Mouse (Mus musculus): Measurements from ENCODE around the gene Tmem63b.

The Tmem63b gene

DNA sequence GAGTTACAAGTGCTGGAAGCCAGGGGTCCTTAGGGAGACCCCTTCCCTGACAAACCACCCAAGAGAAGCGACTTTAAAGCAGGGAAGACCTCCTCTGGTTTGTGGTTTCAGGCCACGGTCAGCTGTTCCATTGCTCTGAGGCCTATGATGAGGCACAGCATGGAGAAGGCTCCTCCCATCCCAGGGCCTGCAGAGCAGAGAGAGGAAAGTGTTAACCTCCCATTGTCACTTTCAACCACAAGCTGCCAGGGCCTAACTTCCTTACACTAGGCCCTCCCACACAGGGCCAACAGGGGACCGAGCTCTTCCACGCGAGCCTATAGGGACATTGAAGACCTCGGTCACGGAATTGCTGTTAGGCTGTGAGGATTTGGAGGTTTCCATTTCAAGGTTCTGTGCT lies 16.5 kb upstream of the Tmem63b start:
- no peak for DNase-seq

DNA sequence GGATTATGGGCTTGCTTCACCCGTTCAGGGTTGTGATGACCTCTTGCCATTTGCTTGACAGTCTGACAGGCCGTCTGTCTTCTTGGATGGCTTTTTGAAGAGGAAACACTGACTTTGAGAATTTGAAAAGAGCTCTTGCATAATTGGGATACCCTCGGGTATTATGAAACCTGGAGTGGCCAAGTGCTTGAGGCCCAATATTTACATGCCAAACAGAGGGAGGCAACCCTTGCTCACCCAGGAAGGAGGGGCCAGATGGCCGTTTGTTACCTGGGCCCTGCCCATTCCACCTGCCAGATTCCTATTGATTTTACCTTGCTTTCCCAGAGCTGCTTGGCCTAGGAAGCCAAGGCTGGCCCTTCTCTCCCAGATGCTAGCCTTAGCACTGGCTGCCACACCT lies 15.5 kb upstream of the Tmem63b start:
- DNase-seq, result no peak

DNA sequence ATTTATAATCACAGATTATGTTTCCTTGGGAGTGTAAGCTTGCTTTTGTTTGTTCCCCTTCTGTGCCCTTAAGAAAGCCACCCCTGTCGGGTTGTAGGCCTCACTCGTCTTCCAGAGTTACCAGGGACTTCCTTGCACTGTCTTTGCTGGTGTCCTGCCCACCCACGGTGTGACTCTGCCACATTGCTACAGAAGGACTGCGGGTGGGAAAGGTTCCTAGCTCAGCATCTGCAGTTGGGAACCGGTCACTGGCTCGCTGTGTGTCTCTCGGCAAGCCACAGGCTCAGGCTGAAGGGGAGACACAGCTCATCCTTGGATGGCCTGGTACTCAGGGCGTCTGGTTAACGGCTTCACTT lies 14.5 kb upstream of the Tmem63b start:
- DNase-seq, result no peak

DNA sequence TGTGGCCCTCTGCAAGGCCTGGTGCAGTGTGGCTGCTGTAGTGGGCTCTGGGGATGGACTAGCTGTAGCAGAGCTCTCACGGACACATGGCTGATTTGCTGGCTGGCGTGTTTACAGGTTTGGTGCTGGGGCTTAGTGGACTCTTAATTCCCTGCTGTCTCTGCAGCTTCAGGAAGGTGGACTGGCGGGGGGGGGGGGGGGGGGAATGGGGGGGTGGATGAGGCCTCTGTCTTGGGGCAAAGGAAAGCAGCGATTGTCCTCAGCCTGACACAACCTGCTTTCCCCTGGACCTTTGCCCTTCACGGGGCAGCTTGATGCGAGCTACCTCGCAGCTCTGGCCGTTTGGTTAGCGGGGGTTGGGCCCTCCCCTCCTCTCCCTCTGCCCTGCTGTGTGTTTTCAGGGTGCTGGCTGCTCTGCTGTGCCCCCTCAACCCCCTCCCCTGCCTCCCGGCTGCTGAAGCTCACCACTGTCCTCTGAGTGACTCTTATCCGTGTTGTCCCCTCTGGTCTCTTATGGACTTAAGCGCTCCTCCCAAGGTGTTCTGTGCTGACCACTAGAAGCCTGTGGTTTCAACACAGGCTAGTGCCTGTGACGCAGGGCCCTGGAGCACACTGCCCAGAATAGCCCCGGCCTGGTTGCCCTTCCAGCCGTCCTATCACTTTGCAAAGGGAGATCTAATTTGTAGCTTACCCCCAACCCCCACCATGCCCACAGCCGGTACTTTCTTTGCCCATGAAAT lies 14.0 kb upstream of the Tmem63b start:
- peak; percentile 63 to 72 for DNase-seq

DNA sequence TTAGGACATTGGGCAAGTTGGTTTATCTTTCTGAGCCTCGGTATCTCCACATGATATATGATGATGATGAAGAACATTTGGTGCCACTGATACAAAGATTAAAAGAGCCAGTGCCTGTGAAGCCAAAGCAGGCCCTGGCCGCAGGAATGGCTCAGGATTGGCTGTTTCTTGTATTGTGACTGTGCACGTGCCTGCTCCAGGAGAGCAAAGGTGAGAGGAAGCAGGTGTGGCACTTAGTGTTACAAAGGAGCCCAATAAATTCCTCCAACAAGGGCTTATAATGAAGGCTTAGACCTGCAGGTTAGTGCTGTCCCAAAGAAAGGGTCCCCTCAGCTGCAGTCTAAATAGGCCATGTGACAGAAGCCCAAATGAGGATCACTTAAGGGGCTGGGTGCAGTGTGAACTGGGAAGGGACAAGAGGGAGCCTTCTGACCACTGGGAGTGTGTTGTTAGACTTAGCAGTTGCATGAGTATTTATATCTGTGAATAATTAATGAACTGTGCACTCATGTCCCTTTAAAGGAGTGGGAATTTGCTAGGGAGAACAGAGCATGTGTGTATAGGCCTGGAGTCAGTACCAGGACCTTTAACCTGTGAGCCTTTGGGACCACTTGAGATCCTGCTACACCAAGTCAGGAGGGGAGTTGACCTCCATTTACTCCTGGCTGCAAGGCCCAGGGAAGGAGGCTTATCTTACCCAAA lies 12.5 kb upstream of the Tmem63b start:
- no peak for DNase-seq

DNA sequence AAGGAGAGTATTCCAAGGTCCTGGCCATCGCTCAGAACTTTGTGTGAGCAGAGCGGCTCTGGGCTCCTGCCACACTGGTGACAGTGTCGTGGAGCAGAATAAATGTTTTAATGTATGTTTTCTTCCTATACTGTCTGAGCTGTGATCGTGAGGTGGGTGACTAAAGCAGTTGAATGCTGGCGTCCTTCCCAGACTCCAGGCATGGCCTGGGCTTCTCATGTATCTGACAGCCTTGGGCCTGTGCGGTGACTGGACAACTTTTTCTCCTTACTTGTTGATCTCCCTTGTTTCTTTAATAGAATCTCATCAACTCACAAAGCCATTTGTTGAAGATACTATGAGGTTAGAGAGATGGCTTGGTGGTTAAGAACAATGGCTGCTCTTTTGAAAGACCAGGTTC lies 11.7 kb upstream of the Tmem63b start:
- DNase-seq, result no peak

DNA sequence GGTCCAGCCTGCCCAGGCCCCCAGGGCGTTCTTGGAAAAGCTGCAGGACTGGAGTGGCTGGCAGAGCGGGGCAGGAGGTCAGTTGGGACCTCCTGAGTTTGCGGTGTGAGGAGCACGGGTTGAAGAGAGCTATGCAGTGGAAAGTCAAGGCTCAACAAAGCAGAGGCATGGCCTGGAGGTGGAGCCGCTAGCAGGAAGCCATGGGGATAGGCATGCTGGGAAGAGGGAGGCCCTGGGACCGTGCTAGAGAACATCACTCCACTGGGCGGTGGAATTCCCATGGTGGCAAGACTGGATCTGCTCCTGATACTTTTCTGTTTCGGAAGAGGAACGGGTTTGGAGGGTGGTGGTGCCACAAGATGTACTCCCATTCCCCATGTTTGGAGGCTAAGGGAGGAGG lies 10.3 kb upstream of the Tmem63b start:
- no peak for DNase-seq

DNA sequence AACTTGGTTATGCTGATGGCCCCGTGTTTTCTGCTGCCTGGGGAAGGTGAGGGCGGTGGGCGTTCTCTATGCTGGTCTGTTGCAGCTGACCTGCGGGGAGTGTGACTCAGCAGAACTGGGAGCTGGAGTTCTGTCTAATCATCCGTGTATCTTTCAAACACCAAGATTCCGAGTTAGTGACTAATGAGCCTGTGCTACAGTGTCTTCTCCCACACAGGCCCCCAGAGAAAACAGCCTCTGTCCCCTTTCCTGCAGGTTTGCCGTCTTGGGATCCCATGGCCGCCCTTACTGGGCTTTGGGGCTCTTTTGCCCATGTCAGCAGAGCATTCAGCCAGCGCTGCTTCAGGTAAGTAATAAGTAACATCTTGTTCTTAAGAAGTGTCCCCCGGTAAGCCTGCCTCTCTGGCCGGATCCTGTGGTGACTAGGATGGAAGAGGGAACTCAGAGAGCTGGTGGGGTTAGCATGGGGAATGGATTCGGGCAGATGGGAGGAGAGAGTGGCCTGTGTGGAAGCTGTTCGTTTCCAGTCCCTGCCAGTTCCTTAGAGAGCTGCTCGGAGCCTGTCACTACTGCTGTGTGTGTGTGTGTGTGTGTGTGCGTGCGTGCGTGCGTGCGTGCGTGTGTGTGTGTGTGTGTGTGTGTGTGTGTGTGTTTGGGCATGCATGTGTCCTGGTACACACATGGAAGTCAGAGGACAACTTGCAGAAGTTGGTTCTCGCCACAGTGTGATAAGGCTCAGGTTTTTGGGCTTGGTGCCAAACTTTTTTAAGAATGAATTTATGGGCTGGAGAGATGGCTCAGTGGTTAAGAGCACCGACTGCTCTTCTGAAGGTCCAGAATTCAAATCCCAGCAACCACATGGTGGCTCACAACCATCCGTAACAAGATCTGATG lies 8.8 kb upstream of the Tmem63b start:
- peak; percentile 49 to 62 for DNase-seq

DNA sequence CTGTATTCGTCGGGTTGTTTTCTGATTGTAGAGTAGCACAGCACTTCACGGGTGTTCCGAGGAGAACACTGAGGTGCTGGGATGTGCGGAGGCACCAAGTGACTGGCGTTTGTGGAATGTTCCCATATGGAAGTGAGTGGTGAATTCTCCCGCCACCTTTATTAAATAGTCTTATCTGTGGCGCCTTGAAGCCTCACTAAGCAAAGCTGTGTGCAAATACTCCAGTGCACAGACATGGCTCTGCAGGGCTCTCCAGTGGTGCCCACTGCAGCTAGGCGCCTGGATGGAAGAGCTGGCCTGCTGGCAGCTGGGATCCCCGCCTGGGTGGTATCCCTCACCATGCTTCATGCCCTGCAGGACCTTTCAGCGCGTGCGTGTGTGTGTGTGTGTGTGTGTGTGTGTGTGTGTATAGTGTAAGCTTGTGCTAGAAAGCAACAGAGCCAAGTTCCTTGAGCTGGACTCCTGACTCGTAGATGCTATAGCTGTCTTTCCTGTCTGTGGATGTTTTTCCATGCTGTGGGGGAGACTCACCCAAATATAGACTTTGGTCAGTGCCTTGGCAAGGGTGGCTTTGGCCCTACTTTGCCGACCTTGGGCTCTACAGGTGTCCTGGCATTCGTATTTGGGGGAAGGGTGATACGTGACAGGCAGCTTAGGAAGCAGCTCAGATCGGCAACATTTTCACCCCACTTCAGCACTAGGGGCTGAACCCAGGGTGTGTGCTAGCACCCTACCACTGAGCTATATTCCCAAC lies 7.3 kb upstream of the Tmem63b start:
- DNase-seq, result peak; percentile 47 to 51

DNA sequence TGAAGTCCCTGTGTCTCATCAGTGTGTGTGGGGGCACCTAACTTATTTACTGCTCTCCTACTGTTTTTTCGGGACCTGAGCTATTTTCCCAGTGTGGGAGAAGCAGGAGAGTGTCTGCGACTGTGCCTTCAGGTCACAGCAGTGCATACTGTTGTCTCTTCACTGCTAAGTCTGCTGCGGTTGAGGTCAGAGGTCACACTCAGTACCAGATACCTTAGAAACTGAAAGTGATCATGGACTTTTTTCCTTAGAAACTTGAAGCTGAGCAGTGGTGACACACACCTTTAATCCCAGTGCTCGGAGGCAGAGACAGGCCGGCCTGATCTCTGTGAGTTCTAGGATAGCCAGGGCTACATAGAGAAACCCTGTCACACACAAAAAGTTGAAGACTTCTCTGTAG lies 5.5 kb upstream of the Tmem63b start:
- DNase-seq, result no peak

DNA sequence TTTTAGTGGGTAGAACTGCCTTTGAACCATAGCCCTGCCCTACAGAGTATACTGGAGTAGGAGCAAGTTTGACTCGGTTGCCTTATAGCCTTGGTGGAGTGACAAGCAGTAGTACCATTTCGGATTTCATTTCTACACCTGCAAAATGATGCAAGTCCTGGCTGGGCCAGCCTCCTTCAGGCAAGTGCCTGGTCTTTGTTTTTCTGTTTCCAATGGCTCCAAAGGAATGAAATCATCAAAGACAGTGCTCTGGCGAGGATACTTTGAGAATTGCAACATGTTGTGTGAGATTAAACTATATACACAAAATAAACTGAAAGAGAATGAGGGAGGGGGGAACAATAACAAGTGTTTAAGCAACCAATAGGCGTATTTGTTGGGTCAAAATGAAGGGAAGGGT lies 3.3 kb upstream of the Tmem63b start:
- no peak for DNase-seq

DNA sequence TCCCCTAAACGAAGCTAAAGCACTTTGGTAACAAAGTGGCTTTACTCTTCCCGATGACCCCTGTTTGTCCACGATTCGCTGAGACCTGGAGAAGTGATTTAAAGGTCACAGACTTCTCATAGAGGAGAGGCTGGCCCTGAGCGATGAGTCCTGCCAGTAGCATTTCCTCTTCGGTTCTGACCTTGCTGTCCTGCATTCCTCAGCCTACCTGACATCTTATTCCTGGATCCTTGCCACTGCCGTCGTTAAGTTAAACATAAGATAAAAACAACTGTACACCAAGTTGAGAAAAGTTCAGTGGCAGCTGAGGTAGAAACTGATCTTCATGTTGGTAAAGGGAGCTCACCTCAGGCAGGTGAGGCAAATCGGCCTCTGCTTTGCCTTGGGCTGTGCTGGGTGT lies 2.4 kb upstream of the Tmem63b start:
- no peak for DNase-seq

DNA sequence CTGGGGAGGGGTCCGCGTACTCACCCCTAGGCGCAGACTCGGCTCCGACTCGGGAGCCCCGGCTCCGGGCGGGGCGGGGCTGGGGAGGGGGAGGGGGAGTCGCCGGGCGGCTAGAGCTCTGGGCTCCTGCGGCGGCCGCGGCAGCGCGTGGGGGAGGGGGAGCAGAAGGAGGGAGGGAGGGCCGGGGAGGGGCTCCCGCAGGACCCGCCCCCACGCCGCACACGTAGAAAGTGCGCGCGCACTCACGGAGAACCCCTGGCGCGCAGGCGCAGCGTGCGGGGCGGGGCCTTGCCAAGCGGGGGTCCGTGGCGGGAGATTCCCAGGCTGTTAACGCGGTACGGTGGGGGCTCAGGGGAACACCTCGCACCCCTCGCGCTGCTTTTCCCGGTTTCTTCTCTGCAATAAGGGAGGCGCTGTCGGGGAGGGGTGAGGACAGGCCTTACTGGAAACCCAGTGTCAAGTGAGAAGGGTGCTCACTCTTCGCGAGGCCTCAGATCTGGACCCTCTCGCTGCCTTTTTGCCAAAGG lies 549 bp downstream of the Tmem63b start, which contains the start of gene Mrpl14:
Gene Mrpl14 (plus strand): TSS at position 230 of the 527 bp plus-strand sequence.
- DNase-seq, result peak; percentile 92 to 98

DNA sequence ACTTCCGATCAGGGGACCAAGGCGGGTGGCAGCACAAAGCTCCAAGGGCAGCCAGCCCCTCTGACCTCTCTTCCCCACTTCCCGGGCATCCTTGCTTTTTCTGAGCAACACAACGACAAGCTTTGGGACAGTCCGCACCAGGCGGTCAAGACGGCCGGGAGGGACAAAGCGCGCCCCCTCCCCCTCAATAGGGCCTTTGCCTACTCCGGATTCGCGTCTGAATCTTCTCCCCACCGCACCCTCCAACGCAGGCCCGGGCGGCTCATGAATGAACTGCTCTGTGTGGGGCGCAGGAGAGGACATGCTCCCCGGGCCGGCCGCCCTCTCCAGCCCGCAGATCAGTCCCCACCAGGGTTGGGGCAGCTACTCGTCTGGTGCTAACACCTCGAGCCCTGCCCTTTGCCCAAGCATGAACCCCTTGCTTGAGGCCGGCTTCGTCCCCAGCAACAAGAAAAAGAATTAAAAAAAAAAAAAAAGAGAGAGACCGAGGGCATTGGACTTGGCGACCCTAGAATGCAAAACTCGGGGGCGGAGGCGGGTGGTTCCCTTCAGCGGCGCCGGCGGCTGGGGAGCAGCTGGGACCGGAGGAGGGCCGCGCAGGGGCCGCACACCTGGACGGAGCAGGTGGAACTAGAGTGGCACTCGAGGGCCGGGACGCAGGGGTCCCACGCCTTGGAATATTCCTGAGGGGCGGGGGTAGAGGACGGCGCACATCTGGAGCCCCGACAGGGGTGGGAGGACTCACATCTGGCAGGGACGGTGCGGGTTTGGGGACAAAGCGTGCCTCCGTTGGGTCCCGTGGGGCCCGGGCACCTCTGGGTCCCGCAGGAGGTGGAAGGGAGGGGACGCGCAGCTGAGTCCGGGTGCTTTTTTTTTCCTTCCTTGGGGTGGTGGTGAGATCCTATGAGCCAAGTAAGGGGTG lies 1.3 kb downstream of the Tmem63b start:
- DNase-seq, result peak; percentile 43 to 67

DNA sequence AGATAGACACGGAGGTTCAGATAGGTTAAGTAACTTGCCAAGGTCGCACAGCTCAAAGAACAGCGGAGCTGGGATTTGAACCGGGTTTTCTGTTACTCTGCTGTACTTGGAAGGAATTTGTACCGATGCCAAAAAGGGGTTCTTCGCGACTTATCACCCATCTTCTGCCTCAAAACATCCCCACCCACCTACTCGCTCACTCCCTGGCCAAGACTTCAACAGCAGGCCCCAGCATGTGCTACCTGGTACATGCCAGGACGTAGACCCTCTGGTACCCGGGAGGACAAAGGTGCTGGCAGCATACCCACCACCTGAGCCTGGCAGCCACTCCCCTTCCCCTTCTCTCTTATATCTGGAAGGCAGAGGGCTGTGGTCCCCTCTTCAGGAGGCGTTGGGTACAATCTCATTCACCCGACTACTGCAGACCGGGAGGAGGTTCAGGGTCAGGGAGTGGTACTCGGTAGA lies 2.0 kb downstream of the Tmem63b start:
- no peak for DNase-seq

DNA sequence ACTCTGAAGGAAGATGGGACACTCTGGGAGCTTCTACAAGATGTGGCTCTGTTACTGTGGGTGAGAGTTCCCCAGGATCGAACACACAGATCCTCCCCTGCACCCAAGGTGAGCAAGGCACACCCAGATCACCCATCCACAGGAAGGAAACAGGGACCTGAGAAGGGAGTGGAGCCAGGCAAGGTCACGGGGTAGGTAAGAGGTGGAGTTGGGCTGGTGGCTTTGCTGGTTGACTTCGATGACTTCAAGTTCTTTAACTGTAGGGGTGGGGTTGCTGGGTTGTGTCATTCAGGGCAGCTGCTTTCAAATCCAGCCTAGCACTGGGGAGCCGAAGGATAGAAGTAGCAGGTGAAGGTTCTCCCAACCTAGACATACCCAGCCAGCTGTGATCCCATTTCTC lies 3.9 kb downstream of the Tmem63b start:
- DNase-seq, result no peak

DNA sequence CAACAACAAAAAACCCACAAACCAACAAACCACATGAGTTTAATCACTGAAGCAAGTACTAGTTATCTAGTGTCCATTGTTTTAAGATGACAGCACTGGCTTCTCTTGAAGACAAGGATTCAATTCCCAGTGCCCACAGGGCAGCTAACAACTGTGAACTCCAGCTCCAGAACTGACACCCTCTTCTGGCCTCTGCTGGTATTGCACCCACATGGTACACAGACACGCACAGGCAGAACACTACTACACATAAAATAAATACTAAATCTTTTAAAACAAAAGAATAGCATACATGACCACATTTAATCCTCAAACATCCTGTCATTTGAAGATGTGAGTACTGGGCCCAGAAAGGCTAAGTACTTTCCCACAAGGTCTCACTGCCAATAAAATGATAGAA lies 5.1 kb downstream of the Tmem63b start:
- peak in 1 of 2 experiments; percentile 50 for DNase-seq

DNA sequence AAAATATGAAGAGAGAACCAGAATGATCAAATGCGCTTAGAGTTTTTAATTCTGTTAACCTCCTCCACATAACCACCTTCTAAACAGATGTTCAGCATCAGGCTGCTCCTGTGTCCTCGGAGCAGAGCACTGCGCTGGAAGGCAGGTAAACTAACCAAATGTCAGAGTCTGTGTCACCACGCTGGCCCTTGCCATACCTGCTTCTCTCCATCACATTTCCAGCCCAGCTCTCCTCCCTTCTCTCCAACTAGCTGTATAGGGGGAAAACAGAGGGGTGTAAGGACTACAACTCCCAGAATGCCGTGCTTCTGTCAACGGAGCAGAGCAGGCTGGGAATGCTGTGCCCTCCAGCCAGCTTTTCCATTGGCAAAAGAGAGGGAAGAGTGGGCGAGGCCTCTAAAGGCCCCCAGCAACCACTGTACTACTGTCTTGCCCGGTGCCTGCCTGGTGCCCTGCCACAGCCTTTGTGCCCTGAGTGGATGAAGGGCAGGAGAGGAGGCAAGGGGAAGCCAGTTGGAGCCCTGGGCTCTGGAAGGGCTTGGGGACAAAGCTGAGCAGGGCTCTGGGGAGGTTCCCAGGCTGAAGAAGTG lies 6.2 kb downstream of the Tmem63b start:
- DNase-seq, result peak; percentile 66 to 67

DNA sequence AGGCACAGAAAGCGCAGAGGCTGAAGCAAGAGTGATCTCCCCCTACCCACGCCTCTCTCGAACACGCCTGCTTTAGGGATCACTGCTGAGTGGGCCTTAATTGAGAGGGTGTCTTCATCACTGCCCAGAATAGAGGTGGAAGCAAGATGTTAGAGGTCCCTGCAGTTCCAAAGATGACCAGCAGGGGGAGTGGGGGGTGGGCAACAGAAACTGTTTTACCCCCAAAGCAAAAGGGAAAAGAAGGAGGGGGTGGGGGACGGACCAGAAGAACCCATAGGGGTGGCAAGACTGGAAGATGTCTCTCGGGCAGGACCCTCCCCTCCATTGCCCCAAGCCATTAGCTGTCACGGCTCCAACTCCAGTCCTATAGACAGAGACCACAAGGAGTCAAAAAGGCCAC lies 8.6 kb downstream of the Tmem63b start:
- DNase-seq, result peak in 1 of 2 experiments; percentile 86

DNA sequence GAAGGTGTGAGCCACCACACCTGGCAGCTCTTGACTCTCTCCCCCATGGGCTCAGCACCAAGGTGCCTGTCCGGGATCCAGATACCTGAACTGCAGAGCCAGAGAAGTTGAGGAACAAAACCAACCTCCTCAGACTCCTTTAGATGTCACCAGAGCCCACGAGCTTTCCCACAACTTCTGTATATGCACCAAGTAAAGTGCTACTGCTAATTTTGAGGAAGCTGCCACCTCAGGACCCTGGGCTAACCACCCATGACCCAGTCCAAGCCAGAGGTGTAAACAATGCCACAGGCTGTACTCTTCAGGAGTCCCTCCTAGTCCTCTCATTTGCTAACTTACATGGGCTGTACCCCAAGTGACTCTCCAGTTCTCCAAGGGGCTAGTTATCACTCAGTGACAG lies 14.1 kb downstream of the Tmem63b start:
- DNase-seq, result no peak

DNA sequence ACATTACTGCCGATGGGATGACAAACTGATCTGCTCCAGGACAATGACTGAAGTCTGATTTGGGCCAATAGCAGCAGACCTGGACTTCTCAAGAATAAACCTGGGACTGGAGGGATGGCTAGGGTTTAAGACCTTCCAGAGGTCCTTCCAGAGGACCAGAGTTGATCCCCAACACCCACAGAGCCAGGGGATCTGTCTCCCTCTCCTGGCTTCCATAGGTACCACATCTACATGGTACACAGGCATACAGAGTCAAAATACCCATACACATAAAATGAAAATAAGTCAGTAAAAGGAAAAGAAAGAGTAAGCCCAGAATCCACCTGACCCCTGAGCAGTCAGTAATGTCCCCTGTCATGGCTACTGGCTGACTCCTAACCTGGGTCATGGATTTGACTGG lies 14.9 kb downstream of the Tmem63b start:
- no peak for DNase-seq

Measured in kidney, postnatal 36 days (tissue).